Mouse (Mus musculus) ES-Bruce4 (cell line): ENCODE results near the gene Tubgcp3. TPM values are rescaled to one million over a fixed set of nuclear protein-coding genes. Genes with fewer than 3 reads are reported as not detected.
"Not testable (repeated sequence)": the region's sequence is repeated elsewhere in the genome, so short reads cannot be mapped to it uniquely, and the experiment has no call there.

Source experiments
- H3K27ac ChIP-seq: 2 replicates; pipeline ENCODE4 v1.5.1; 2012; ENCODE audit warnings: low read length, inconsistent platforms; ENCODE audit not compliant: insufficient read depth
- H3K27me3 ChIP-seq: 2 replicates; pipeline ENCODE4 v1.6.1; 2012; ENCODE audit warnings: mild to moderate bottlenecking, low read length, inconsistent platforms; ENCODE audit not compliant: control insufficient read depth, poor library complexity, insufficient read depth, severe bottlenecking
- H3K36me3 ChIP-seq: 2 replicates; pipeline ENCODE4 v1.6.1; 2012; ENCODE audit warnings: inconsistent platforms, mild to moderate bottlenecking, low read length, moderate library complexity; ENCODE audit not compliant: control insufficient read depth, poor library complexity, insufficient read depth, severe bottlenecking
- H3K4me1 ChIP-seq: one replicate; pipeline ENCODE4 v1.8.1; 2011; ENCODE audit warnings: low read length; ENCODE audit not compliant: control insufficient read depth, insufficient read depth
- H3K4me3 ChIP-seq: 2 replicates; pipeline ENCODE4 v1.5.1; 2011; ENCODE audit warnings: low read depth, mild to moderate bottlenecking, low read length
- H3K9ac ChIP-seq: 2 replicates; pipeline ENCODE4 v1.6.1; 2012; ENCODE audit warnings: low read depth, mild to moderate bottlenecking, inconsistent platforms; ENCODE audit not compliant: poor library complexity, severe bottlenecking
- H3K9me3 ChIP-seq: replicated peaks from 2 replicates; pipeline ENCODE4 v1.6.1; 2012; ENCODE audit warnings: mild to moderate bottlenecking, low read length, inconsistent platforms; ENCODE audit not compliant: control insufficient read depth, poor library complexity, insufficient read depth, severe bottlenecking
- CTCF ChIP-seq: IDR thresholded peaks from one replicate; pipeline ENCODE4 v1.8.1; 2011; ENCODE audit warnings: low read depth, low read length
- EP300 ChIP-seq: IDR thresholded peaks from 2 replicates; pipeline ENCODE4 v1.6.1; 2011; ENCODE audit warnings: low read depth, low read length; ENCODE audit not compliant: insufficient read depth
- POLR2A ChIP-seq: IDR thresholded peaks from one replicate; pipeline ENCODE4 v1.8.1; 2011; ENCODE audit warnings: low read length; ENCODE audit not compliant: insufficient read depth
- polyA plus RNA-seq: library from polyadenylated mRNA; stranded (reverse); fragments of >200 nt; gene quantifications from 2 replicates; pipeline ENCODE4 v1.2.4, GENCODE M21; 2011; ENCODE audit warnings: low read depth; ENCODE audit not compliant: missing spikeins, insufficient read depth, insufficient read length

The Tubgcp3 gene
- polyA plus RNA-seq, 1 experiment: 36.4 TPM

DNA sequence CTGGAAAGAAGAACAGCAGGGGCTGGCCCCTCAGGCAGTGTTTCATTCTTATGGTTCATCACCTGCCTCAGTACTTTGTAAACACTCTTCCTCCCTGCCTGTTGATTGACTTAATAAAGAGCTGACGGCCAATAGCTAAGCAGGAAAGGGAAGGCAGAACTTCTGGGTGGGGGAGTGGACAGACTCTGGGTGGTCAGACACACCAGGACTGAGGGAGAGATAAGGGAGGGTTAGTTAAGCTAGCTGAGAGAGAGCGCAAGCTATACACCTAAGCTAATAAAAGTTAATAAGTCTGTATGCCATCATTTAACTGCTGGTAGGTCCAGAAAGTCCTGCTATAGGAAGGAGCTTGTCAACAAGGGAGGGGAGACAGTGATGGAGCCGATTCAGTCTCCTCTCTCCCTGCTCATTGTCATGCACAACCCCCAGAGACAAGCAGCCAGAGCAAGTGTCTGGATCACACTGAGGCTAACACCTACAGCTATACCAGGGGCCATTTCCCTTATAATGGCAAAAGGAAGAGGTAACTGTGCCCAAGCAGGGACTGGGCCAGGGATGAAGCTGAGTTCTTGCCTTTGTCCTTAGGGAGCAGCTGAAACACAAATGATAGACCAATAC, 26.7 kb upstream of the Tubgcp3 start:
- Histone ChIP-seq H3K36me3 (no peaks in the 10 kb centered on the region), H3K27ac (peak overlapping the region; percentile 6), H3K9me3 (no peaks in the 10 kb centered on the region), H3K27me3 (no peaks in the 10 kb centered on the region), H3K4me1 (peaks cover 6% of the 10 kb centered on the region), H3K4me3 (no peak overlapping the region), H3K9ac (no peak overlapping the region)
- TF ChIP-seq POLR2A: no peak
- 0 out of 2 replicates have a peak, but pooled peaks have one; percentile 50 for TF ChIP-seq EP300

DNA sequence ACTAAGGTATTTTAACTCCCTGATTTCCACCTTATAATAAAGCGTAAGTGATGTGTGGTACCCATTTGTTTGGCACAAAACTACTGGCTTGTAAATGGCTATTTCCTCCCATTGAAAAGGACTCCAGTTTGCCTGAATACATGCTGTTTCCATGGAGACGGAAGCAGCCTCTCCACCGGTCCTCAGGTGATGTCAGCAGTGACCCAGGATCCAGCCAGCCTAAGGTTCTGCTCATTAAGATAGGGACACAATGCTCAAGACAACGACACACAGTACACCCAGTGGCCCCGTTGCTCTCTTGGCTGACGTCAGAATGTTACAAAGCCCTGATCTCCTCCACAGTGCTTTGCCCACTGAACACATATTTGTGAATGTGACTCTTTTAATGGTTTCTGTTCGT, 16.8 kb upstream of the Tubgcp3 start:
- no peak overlapping the region for H3K9ac ChIP-seq
- no peak overlapping the region for H3K4me3 ChIP-seq
- TF ChIP-seq EP300 (no peak), CTCF (no peak), POLR2A (no peak)
- no peaks in the 10 kb centered on the region; the same call in 1 of the 2 replicates for H3K9me3 ChIP-seq
- H3K27ac ChIP-seq: no peak overlapping the region
- H3K36me3 ChIP-seq: no peaks in the 10 kb centered on the region
- no peaks in the 10 kb centered on the region for H3K27me3 ChIP-seq
- H3K4me1 ChIP-seq: no peaks in the 10 kb centered on the region

DNA sequence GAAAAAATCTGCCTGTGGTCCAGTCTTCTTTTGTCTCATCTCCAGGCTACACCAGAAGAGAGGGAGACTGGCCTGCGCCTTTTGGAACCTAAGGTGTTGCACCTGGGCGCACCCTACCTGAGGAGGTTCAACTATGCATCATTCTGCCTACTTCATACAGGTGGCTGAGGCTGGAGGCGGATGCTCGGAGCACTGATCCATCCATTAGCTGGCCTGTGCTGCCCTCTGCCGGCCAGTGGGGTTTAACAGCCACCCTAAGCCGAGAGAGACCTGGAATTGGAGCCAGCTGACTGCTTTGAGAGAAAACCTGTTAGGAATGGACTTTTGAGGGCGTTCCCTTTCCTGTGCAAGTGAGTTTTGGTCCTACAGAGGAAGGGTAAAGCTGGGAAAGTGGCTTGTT, 5.5 kb upstream of the Tubgcp3 start:
- Histone ChIP-seq H3K9me3 (no peaks in the 10 kb centered on the region), H3K27me3 (no peaks in the 10 kb centered on the region), H3K36me3 (no peaks in the 10 kb centered on the region), H3K4me1 (no peaks in the 10 kb centered on the region), H3K4me3 (no peak overlapping the region), H3K9ac (no peak overlapping the region), H3K27ac (no peak overlapping the region)
- TF ChIP-seq CTCF (peak; percentile 97), POLR2A (no peak), EP300 (no peak)

GRCm38 (mm10) chr8:12671473-12672055, 484 bp downstream of the Tubgcp3 start:
- H3K9ac ChIP-seq: peak overlapping the region; percentile 86
- H3K27ac ChIP-seq: no peak overlapping the region
- no peaks in the 10 kb centered on the region for H3K27me3 ChIP-seq
- TF ChIP-seq CTCF (no peak), POLR2A (no peak), EP300 (no peak)
- no peaks in the 10 kb centered on the region for H3K36me3 ChIP-seq
- H3K4me1 ChIP-seq: no peaks in the 10 kb centered on the region
- H3K4me3 ChIP-seq: peak overlapping the region; percentile 85
- no peaks in the 10 kb centered on the region for H3K9me3 ChIP-seq

GRCm38 (mm10) chr8:12670965-12671364, 1.1 kb downstream of the Tubgcp3 start:
- Histone ChIP-seq H3K4me3 (no peak overlapping the region), H3K9me3 (no peaks in the 10 kb centered on the region), H3K27me3 (no peaks in the 10 kb centered on the region), H3K27ac (no peak overlapping the region), H3K9ac (peak overlapping the region; percentile 86), H3K36me3 (no peaks in the 10 kb centered on the region), H3K4me1 (no peaks in the 10 kb centered on the region)
- TF ChIP-seq CTCF: no peak
- no peak for TF ChIP-seq POLR2A
- TF ChIP-seq EP300: no peak

- Histone ChIP-seq H3K9me3 (no peaks in the 10 kb centered on the region), H3K27ac (no peak overlapping the region), H3K36me3 (no peaks in the 10 kb centered on the region), H3K4me1 (no peaks in the 10 kb centered on the region), H3K4me3 (no peak overlapping the region), H3K27me3 (no peaks in the 10 kb centered on the region), H3K9ac (no peak overlapping the region)
- TF ChIP-seq CTCF (no peak), EP300 (no peak), POLR2A (no peak)
Measured at GRCm38 (mm10) chr8:12668832-12669231, 3.2 kb downstream of the Tubgcp3 start.

- not testable (repeated sequence) for H3K36me3 ChIP-seq, H3K27me3 ChIP-seq, H3K4me3 ChIP-seq, H3K27ac ChIP-seq, H3K9ac ChIP-seq, H3K9me3 ChIP-seq, H3K4me1 ChIP-seq
Measured at GRCm38 (mm10) chr8:12666530-12666929, 5.5 kb downstream of the Tubgcp3 start.
